Mouse (Mus musculus): ENCODE results near the gene Nrxn3. TPM values are rescaled to one million over a fixed set of nuclear protein-coding genes. Genes with fewer than 3 reads are reported as not detected.

The Nrxn3 gene
- 0.12 TPM for polyA plus RNA-seq (2014; fragmentation: Illumina TruSeq; extraction: RNeasy Lipid Tissue Mini Kit (QIAGEN cat#74804); ENCODE audit: low read depth, low replicate concordance)

GRCm38 (mm10) chr12:88722691-88723070, at the start of gene Nrxn3:
Gene Nrxn3, plus strand, starts transcription at chr12:88722876.

Measured in adrenal gland, adult 10 weeks (tissue).